Mouse (Mus musculus) monocyte, adult 5-6 weeks (primary cell): ENCODE results near the gene Camta1. TPM values are rescaled to one million over a fixed set of nuclear protein-coding genes. Genes with fewer than 3 reads are reported as not detected.

Experiments used
- ATAC-seq: fragments of 153-309, 156-312 bp; replicated peaks from 2 replicates; pipeline ENCODE4 v1.8.0; 2017; ENCODE audit warnings: mild to moderate bottlenecking; ENCODE audit not compliant: low TSS enrichment, insufficient number of reproducible peaks, severe bottlenecking, poor library complexity, low FRiP score
- total RNA-seq: library from RNA; stranded (forward); fragments of 200-1000, 200-491, 200-594 nt; gene quantifications from 3 replicates; pipeline ENCODE4 v1.2.3, GENCODE M21; 2017

Camta1 gene
- total RNA-seq, 1 experiment from 2014 or later, result 22.1 TPM

GRCm38 (mm10) chr4:151338931-151339330 lies 522.7 kb downstream of the Camta1 start:
- no peak for ATAC-seq

DNA sequence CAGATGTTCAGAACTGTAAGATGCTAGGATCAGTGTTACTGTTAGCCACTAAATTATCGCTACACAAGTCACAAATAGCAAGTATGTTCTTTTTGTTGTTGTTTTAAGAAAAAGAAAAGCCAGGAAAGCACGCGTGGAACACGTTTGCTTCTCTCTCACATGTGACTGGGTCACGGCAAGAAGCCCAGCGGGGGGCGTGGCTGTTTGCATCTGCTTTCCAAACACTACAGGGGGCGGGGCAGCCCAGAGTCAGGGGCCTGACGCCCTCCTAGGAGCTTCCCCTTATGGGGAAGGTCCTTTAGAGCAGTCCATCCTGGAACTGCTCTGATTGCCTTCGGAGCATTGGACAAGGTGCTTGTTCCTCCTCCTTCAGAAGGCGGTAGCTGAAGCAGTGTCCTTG lies 524.1 kb downstream of the Camta1 start:
- no peak for ATAC-seq

GRCm38 (mm10) chr4:151336413-151336812 lies 525.3 kb downstream of the Camta1 start:
- no peak for ATAC-seq

- no peak for ATAC-seq
Observed at GRCm38 (mm10) chr4:151334951-151335742, 526.5 kb downstream of the Camta1 start.

DNA sequence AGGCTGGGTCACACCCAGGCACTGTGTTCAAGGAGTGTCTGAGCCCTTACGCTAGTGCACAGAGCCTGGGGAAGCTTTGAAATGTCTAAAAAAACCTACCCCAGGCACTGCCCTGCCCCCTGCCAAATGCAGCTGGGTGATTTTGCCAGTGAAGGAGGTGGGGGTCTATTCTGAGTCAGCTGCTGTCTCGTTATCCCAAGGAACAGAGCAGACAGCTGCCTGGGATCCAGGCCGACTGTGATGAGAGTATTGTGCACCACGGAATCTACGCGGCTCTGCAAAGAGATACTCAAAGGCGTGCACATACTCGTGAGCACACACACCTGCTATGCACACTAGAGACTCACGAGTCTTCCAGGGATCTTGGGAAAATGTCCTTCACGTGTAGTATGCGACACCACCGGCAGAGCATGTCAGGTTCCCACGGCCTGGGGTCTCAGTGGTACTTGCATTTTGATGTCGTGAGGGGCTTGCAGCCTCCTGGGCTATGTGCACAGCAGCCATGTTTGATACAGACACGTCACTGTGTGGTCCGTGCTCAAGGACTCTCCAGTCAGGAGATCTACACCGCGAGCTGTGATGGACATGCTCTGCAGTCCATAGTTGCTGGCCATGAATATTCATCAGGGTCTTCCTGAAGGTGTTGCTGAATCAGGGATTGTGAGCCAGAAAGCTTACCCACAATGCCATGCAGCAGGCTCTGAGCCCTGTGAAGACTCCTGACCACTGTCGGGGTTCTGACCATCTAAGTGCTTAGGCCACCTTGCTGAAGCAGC lies 529.4 kb downstream of the Camta1 start:
- no peak for ATAC-seq

DNA sequence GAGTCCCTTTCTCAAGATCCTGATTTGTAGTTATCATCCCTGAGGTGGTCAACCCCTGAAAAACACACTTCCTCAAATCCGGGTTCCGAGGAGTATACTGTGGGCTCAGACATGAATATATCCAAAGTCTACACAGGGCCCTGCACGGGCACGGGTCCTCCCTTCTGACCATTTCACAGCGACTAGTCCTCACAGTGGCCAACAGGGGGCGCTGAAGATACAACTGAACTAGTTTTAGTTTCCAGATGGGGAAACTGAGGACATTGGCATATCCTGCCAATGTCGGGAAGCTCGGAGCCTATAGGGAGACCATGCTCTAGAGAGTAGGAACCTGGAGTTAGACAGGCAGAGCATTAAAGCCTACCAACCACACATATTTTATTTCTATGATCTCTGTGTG lies 530.7 kb downstream of the Camta1 start:
- ATAC-seq, result no peak

DNA sequence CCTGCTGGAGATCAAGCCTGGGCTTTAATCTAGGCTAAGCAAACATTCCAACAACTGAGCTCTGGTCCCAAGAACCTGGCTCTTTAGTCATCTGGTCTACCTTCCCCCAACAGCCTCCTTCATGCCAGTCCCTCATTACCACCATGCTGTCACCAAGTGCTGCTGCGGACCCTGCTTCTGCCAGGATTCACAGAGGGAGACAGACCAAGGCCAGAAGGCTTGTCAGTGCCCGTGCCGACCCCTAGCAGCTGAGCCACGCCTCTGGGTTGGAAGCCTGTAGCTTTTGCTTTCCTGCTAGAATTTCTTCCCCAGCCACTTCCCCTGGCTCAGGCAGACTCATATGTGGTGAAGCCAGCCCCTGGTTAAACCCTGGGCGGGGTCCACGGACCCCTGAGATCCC lies 533.6 kb downstream of the Camta1 start:
- ATAC-seq, result no peak

- ATAC-seq, result no peak
Observed at GRCm38 (mm10) chr4:151326971-151327686, 534.5 kb downstream of the Camta1 start.

DNA sequence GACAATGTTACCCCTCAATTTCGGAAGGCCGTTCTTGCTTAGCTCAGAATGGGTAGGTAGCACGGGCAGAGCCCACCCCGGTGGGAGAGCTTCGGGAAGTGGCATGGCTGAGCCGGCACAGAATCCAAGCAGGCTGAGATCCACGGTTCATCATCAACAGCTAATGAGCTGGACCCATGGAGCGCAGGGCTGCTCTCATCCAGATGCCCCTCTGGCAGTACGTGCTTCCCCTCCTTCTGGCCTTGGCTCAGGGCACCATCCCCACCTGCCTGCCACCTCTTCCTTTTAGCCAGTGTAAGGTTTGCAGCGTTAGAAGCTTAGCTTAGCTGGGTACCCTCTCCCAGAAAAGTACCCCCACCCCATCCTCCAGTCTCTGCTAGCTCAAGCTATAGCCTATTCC lies 545.2 kb downstream of the Camta1 start:
- no peak for ATAC-seq

DNA sequence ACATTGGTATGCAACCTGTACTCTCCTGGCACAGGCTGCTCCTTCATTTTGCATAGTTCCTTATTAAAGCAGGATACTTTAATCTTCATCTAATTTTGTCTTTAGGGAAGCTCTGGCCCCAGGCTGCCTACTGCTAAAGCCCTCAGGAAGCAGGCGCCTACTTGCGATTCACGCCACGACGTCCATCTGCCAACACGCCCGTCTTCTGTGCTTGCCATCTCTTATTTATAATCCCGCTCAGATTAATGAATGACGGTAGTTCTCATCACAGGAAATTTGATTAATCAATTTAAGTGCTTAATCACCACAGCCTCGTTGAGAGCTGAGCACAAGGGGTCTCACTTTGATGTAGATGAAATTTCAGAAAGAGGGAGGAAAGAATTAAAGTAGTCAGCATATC lies 546.0 kb downstream of the Camta1 start:
- ATAC-seq, result no peak

DNA sequence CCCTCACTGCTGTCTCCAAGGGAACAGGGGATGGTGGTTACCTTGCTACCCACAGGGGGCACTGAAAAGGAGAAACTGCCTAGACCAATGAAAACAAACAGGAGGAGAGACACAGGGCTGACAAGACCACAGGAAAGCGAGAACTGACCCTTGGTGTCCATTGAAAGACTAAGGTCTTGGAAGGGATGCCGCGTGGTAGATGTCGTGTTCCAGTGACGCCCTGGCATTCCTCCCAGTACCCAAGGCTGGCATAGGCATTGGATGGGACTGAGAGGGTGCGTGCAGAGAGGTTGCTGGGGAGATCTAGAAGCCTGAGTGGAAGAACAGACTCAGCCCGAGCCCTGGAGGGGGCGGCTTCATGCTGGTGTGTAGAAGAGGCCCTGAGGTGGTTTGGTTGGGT lies 550.9 kb downstream of the Camta1 start:
- ATAC-seq, result no peak

GRCm38 (mm10) chr4:151310056-151310685 lies 551.5 kb downstream of the Camta1 start:
- ATAC-seq, result no peak

- no peak for ATAC-seq
Observed at GRCm38 (mm10) chr4:151306890-151307289, 554.8 kb downstream of the Camta1 start.

DNA sequence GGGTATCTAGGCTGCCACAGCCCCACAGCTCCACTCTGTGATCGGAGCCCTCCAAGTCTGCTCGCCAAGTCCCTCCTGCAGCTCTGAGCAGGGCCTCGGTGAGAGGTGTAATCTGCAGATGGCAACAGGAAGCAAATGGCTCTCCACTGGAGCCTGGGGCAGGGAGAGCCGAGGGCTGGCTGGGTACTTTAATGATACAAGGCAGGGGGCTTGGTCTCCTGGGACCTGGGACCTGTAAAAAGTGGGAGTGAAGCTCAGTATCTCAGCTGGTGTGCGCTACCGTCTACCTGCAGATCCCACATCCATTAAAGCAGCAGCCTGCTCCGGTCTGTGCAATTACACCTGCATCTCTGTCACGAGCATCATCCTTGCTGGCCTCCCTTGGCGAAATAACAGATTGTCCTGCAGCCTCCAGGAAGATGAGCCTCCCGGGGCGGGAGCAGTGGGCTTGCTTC lies 555.3 kb downstream of the Camta1 start:
- no peak for ATAC-seq

GRCm38 (mm10) chr4:151305761-151306160 lies 555.9 kb downstream of the Camta1 start:
- ATAC-seq, result no peak

DNA sequence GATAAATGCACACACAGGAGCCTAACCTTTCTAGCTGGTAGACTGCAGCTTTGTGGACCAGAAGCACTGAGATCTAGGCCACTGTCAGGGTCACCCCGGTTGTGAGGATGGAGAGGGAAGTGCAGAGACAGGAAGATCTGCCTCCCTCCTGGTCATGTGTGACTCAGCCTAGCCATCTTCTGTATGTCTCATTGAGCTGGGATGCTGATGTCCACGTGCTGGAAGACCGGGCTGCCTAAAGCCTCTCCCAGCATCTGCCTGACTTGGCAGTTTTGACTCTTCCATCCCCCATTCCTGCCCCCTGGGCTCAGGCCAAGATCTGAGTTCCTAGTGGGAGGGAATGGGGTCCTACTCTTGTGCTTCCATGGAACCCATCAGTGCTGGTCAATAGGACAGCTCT lies 557.7 kb downstream of the Camta1 start:
- ATAC-seq, result no peak

DNA sequence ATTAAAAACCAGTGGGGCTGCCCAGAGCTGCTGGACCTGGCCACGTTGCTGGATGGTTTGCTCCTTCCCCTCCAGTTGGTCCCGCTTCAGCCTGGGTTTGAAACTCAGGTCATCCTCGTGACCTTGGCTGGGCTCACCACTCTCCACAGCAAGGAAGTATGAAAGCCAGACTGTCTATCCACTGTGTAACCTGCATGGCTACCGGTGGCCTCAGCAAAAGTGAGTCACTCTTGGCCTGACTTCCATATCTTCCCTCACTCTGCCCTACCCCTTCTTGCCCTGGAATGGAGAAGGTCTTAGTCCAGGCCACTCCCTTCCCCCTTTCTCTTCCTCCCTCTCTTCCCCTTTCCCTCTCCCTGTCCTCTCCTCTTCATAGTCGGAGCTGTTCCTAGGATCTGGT lies 558.2 kb downstream of the Camta1 start:
- no peak for ATAC-seq

- ATAC-seq, result no peak
Observed at GRCm38 (mm10) chr4:151302195-151303126, 559.2 kb downstream of the Camta1 start.
